Mouse (Mus musculus) liver, adult 10 weeks (tissue): Measurements from ENCODE around the gene Frmd4b. TPM values are rescaled to one million over a fixed set of nuclear protein-coding genes. Genes with fewer than 3 reads are reported as not detected.

Source experiments
- polyA plus RNA-seq: library from polyadenylated mRNA; stranded (reverse); fragments of 350-450 nt; fragmentation: Illumina TruSeq; extraction: RNeasy Lipid Tissue Mini Kit (QIAGEN cat#74804); gene quantifications from one replicate; pipeline ENCODE4 v1.2.3, GENCODE M21; 2014; ENCODE audit warnings: low read depth, low replicate concordance

The Frmd4b gene
- polyA plus RNA-seq = 27.9 TPM

DNA sequence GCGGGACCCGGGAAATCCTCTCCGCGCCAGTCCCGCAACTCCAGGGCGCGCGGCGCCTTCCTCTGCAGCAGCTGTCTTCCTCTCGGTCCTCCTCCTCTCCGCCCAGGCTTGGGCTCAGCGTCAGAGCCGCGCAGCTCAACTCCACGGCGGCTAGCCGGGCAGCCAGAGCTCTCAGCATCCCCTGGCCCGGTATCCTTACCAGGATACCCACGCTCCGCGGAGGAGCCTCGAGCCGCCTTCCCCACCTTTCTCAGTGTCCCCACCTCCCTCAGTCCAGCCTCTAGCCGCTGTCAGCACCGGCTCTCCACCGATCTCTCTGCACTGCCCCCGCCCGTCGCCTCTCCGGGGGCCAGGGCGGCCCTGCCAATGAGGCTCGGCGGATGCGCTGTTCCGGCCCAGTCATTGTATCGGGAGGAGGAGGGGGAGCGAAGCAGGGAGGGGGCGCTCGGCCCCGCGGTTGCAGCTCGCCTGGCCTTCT lies at the start of gene Frmd4b:
TSS of gene Frmd4b (minus strand) at position 276 of the 478 bp plus-strand sequence.

DNA sequence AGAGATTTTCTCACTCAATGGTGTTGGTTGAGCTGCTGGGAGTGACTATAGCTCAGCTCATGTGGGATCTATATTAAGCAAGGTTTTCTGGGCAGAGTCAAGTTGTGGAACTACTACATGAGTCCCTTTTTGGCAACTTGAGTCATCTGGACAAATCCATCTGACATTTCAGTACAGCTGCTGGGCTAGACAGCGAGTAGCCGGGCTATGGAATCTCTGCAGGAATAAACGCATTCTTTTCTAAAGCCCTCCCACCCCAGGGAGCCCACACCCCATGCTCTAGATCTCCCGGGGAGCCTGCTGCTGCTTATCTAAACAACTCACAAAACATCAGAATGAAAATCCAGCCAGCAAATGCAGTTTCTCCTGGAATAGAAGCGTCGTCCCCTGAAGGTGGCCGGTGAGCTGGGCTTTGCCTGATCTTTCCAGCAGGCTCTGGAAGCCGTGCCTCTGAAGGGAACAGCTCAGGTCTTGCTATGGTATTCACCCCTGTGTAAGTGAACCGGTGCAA lies 364.6 kb downstream of the Frmd4b start, which contains the start of gene Lmod3:
TSS of gene Lmod3 (minus strand) at position 49 of the 511 bp plus-strand sequence.

Other genes with a start within 250 kb of the Frmd4b start
- 3.2 TPM for gene Mitf, start 189.5 kb upstream of the Frmd4b start, polyA plus RNA-seq